Mouse (Mus musculus) hematopoietic stem cell, adult 5-6 weeks (primary cell): ENCODE measurements at regions not wholly inside any gene's neighbourhood (a gene's known extent, or its start where the extent isn't known, plus 50 kb on each side); places are given as distances from the start of the nearest gene placed in this dataset.
A peak's percentile ranks its signal among the peaks of the same experiment; 100 is the strongest.
"Not testable (repeated sequence)": the region's sequence is repeated elsewhere in the genome, so short reads cannot be mapped to it uniquely, and the experiment has no call there.

Experiments
- ATAC-seq, 2 experiments: fragments of 125-278 bp in 1 of 2; replicated peaks in 1 of 2; 2 replicates each; pipeline ENCODE4 v1.8.0; 2016 to 2017; ENCODE audit warnings: inconsistent platforms in 2 of 2, mild to moderate bottlenecking in 2 of 2, moderate number of reproducible peaks in 2 of 2, low read depth in 1 of 2, moderate TSS enrichment in 1 of 2; ENCODE audit not compliant: low FRiP score in 2 of 2, poor library complexity in 2 of 2, severe bottlenecking in 2 of 2, insufficient read depth in 1 of 2, low TSS enrichment in 1 of 2

DNA sequence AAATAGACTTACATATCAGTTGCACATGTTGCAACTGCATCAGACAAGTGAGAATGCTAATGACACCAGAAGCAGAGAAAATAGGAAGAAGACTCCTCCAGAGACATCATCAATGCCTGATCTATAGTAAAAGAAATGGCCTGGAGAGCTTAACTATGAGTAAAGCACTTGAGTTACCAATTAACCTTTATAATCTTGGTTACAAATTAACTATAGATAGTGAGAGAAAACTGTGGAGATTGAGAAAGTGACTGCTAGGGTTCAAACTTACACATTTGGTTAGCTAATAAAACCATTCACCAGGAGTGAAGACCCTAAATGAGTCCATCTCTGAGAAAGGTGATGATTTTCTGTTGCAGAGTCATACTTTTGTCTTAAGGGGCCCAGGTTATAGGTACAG is 307.4 kb downstream of the Phex start:
- ATAC-seq = no peak

DNA sequence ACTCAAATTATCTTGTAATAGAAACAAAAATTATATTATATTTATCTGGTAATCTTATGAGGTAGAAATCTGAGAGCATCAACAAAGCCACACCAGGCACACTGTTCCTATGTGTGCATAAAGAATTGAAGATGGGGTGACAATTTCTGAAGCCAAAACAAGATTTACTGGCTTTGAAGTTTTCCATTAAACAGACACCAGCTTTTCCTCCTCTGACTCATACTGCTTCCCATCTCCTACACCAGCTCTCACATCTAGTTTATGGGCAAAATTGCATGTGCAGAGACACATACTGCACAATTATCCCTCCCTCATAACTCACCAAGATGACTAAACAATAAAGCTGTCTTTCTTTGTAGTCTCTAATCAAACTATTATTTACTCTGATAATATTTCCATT is 335.1 kb downstream of the Phex start:
- no peak for ATAC-seq

DNA sequence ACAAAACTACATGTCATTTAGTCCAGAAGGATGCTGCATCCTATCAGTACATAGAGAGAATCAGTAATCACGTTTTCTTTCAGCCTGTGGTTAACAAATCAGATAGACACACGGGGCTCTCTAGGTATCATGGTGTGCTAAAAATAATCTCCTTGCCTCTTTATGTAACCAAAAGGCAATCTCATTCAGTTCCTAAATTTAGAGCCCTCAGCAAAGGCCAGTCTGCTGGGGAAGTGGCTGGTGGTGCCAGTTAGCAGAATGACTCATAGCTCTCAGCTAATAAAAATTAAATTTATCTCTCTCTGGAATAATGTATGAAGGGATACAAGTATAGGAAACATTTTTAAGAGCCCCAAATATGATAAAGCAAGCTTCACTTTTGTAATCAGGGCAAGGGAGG is 335.5 kb downstream of the Phex start:
- ATAC-seq = peak in 1 of 2 experiments; percentile 53; a peak in 1 of 4 replicates

DNA sequence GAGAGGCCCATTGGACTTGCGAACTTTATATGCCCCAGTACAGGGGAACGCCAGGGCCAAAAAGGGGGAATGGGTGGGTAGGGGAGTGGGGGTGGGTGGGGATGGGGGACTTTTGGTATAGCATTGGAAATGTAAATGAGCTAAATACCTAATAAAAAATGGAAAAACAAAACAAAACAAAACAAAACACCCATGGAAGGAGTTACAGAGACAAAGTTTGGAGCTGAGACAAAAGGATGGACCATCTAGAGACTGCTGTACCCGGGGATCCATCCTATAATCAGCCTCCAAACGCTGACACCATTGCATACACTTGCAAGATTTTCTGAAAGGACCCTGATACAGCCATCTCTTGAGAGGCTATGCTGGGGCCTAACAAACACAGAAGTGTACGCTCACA is 337.1 kb downstream of the Phex start:
- not testable (repeated sequence) for ATAC-seq

DNA sequence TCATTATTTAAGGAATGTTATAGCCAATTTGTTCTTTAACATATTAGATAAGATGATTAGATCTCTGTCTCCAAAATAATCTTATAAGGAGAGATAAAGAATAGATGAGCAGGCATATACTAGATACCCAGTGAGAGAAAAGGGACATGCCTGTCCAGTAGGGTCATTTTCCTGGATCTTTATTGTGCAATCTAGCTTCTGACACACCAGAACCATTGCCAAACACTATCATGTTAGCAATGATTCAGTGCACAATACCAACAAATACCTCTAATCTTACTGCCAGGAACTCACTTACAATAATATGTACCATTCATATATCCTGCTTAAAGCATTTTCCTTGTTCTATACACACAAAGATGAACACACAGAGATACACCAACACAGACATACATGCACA is 338.9 kb downstream of the Phex start:
- no peak for ATAC-seq

DNA sequence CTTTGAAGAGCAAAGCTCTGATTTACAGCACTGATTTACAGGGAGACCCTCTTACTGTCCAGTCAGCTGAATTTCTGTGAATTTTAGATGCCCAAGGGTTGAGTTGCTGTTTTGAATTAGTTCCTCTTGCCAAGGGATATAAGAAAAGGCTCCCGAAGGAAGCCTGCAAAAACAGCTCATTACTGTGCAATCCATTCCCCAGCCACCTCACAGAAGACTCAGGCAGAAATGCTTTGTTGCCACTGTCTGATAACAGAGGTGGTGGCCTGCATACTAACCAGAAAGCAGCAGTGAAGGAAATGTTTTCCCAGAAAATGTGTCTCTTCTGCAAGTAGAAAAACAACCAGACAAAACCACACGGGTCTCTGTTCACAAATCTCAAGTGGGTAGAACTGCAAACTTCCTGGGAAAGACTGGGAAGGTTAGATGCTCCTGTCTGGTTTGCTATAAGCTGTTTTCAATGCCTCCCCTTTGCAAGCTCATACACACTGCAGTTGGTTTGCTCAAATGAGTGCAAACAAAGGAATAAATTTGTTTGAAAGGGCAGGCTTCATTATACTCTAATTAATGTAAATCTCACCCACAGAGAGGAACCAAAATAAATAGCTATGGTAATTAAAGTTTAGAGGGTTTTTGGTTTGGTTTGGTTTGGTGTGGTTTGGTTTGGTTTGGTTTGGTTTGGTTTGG is 363.3 kb downstream of the Phex start:
- no peak for ATAC-seq

DNA sequence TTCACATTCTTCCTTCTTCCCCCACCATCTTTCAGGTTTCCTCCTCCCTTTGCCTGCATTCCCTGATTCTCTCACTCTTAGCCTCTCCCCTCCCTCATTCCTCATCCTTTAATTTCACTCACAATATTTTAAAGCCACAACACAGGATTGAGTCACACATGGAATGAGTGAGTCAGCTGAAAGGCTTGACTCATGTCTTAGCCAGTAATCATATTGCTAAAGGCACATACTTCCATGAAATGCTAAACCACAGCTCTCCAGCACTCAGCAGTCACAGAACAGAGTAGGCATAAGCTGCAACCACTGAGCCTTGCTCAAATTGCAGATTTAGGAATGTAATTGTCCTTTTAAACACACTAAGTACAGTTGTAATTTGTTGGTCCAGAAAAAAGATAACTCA is 386.2 kb downstream of the Phex start:
- no peak for ATAC-seq

DNA sequence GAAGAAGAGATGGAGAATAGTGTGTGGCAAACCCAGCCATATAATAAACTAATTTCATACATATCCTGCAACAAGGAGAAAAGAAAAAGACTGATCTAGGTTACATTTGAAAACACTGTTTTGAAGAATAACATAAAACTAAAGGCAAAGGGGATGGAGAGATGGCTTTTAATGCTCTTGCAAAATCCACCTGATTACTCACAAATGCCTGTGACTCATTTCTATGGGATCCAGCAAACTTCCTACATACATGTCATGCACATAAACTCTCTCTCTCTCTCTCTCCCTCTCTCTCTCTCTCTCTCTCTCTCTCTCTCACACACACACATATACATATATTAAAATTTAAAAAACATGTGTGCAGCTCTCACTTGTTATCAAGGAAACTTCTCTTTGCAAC is 390.8 kb downstream of the Phex start:
- no peak for ATAC-seq

DNA sequence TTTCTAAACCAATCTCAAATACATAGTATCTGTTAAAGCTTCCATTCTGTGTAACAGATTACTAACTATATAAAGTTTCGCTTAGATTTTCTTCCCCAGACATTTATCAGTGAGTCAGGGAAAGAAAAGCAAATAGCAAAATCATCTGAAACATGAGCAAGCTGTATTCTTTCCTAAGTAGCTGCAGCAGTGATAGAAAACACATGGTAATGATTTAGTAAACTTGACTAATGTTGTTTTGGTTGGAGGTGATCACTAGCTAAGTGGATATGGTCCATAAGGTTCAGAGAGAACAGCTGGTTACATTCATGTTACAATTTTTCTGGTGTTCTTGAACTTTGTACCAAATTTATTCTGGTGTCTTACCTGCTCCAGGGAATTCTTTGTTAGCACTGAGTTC is 393.3 kb downstream of the Phex start:
- no peak for ATAC-seq

DNA sequence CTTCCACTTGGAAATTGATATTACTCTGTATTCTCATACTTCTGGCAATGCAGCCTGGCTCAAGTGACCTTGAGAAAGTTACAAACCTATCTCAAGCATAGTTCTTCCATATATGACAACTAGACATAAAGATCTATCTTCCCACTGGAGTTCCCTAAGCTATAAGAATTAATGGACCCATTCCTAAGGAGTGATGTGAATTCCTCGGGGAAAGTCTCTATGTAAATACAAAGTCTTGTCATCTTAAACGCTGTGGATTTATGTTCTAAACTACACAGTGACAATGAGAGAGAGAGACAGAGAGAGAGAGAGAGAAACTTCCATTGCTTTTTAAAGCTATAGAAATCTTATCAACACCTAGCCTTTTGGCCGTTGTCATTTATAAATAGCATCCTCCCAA is 394.8 kb downstream of the Phex start:
- no peak for ATAC-seq

DNA sequence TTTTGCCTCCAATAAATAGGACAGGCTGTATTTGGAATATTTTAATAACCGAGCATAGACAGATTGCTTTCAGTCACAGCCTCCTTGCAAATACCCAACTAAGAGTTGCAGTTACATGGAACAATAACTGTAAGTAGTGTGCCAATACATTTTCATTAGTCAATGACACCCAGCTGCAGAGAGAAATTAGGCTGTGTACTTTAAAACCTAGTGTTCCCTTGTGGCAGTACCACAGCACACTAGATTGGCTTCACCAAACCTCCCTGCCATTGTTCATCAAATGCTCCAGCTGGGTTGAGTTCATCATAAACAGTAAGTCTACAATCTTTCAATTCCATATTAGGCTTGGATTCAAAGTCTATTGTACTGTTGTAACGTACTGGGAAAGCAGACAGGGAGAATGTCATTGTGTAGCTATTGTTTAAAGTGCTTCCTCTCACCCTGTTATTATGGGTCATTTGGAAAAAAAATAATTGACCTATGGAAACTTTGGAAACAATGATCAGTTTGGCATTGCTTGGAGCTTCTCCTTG is 425.1 kb downstream of the Phex start:
- ATAC-seq = no peak

DNA sequence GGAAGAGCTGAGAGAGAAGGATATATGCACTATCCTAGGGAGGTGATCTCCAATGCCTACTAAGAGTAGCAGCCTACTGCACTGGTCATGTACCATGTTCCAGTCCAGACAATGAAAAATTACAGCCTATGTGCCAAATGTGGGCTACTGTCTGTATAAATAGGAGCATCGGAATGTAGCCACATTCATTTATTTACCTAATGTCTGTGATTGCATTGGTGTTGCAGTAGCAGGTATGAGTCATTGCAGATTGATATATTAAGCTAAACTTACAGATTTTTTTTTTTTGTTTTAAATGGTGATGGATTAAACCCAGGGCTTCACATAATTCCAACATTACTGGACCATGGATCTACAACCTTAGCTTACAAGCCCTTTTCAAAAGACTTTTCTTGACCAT is 468.0 kb downstream of the Phex start:
- no peak for ATAC-seq

DNA sequence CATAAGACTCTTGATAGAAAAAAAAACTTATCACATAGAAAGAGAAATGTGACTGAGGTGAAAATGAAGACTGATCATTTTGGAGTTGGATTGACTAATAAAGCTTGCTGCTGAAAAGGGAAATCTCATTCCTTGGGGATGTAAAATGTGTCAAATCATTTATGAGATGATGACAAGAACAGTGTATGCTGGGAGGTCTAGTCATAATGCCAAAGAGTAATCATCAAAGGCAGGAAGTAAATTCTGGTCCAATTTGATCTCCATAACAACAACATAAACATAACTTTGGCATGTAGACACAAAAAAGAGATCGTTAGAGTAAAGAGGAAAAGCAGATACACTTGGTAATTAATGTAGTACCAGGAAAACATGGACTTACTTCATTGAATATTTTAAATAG is 470.9 kb downstream of the Phex start:
- no peak for ATAC-seq

DNA sequence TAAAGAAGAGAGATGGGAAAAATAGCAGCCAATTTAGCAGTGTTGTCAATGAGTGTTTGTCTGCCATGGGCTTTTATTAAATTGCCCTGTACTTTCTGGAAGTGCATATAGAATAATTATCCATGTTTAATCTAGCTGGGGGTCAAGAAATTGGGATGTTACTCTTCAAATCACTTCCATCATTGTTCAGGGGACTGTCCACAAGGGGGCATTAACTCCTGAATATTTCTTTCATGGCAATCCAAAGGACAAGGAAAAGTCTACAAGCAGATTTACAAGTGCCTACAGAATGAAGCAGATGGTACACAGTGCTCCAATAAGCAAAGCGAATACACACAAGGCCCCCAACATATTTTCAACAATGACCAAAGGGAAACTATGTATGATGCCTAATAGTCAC is 501.7 kb downstream of the Phex start:
- ATAC-seq = no peak
